Mouse (Mus musculus): ENCODE data around the gene Herc4. TPM values are rescaled to one million over a fixed set of nuclear protein-coding genes. Genes with fewer than 3 reads are reported as not detected.

Gene Herc4
- total RNA-seq (2014; rRNA removed) (24.8 and 40.6 TPM in 2 replicates), polyA plus RNA-seq (2015; fragmentation: Nextera tagmentation; extraction: Ambion mirVana) (15.4 and 20.4 TPM in 2 replicates)

DNA sequence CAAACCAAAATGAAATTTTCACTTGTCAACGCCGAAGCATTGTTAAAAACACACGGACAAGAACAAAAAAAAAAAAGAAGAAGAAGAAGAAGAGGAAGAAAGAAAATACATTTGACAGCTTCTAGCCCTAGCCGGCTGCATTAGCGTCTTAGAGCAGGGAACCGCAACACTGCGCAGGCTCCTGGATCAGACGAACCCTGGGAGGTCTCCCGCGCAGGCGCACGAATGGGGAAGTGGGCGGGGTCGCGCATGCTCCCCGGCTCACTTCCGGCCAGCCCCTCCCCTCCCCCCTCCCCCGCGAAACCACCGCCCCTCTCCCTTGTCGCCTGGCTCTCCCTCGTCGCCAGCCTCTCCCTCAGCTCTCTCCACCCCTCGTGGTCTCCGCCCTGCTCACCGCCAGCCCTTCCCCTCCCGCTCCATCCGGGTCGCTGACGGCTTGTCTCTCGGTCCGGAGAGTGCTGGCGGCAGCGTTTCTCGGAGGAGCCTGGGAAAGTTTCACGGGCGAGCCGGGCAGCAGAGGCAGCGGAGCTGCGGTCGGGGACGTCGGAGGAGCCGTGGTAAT is at the start of gene Herc4:
TSS of gene Herc4 (plus strand) at position 318 of the 562 bp plus-strand sequence.
- peak; percentile 97 for DNase-seq (ENCODE audit: low spot score)
- H3K4me2 ChIP-seq (ENCODE audit: low read depth, low read length, poor library complexity, severe bottlenecking) = peak within 1 kb of the TSS; percentile 87
- peak; percentile 98 for ATAC-seq (ENCODE audit: low FRiP score)
- under 1% methylated on average over 38 of the region's 44 CpGs for WGBS
- no peaks in the 10 kb centered on the region for H3K27me3 ChIP-seq (ENCODE audit: insufficient read depth, low read length)
- no peaks in the 10 kb centered on the region for H3K9me3 ChIP-seq (ENCODE audit: low read length)
- TF ChIP-seq CTCF (IDR thresholded peaks at IDR 0.05) = no peak
- peak within 1 kb of the TSS; percentile 97 for H3K4me3 ChIP-seq (ENCODE audit: low read depth, low read length)
- H3K27ac ChIP-seq (ENCODE audit: low read depth, low read length) = peak within 1 kb of the TSS; percentile 79
- no peaks in the 10 kb centered on the region for H3K36me3 ChIP-seq (ENCODE audit: insufficient read depth, low read length)
- H3K4me1 ChIP-seq (ENCODE audit: insufficient read depth, low read length) = peaks cover 8% of the 10 kb centered on the region; the same call in 1 of the 2 replicates
- peak within 1 kb of the TSS; percentile 88 for H3K9ac ChIP-seq (replicated peaks; ENCODE audit: low read length, poor library complexity, severe bottlenecking)

DNA sequence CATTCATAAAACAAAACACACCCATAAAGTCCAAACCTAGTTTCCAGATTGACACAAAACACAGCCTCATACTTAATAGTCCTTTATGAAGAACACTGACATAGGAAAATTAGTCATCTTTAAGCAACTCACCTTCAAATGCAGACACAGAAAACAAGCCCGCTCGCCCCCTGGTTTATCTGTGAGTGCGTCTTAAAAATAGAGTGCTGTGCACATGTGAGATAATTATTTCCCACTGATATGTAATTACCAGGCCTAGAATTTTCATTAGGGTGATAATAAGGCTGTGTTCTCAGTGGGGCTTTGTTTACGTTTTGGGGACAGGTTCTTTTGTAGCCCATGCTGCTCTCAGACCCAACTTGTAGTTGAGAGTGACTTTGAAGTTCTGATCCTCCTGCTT is 44.6 kb upstream of the Herc4 start:
- Histone ChIP-seq H3K27me3 (ENCODE audit: insufficient read depth, low read length) (no peaks in the 10 kb centered on the region), H3K4me3 (ENCODE audit: low read depth, low read length) (no peak overlapping the region), H3K4me2 (ENCODE audit: low read depth, low read length, poor library complexity, severe bottlenecking) (no peak overlapping the region), H3K9ac (replicated peaks; ENCODE audit: low read length, poor library complexity, severe bottlenecking) (no peak overlapping the region), H3K27ac (ENCODE audit: low read depth, low read length) (no peak overlapping the region), H3K9me3 (ENCODE audit: low read length) (no peaks in the 10 kb centered on the region), H3K4me1 (ENCODE audit: insufficient read depth, low read length) (no peaks in the 10 kb centered on the region), H3K36me3 (ENCODE audit: insufficient read depth, low read length) (no peaks in the 10 kb centered on the region)
- ATAC-seq (ENCODE audit: low FRiP score) (no peak), DNase-seq (ENCODE audit: low spot score) (no peak)
- 85% methylated on average over 4 of the region's 4 CpGs for WGBS
- TF ChIP-seq CTCF (IDR thresholded peaks at IDR 0.05) = no peak

DNA sequence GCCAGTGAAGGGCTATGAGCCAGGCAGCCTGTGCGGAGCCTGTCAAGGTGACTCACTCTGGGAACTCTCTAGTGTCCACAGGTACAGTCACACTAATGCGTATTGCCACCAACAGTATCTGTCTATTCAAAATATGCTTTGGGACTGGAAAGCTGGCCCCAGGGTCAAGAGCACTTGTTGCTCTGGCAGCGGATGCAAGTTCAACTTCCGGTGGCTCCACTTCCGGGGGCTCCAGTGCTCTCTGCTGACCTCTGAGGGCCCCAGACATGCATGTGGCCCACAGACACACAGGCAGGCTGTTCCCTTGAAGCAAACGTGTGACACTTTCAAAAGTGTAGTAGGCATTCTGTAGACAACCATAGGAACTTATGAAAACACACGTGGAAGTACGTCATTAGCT is 42.1 kb upstream of the Herc4 start:
- no peaks in the 10 kb centered on the region for H3K36me3 ChIP-seq (ENCODE audit: insufficient read depth, low read length)
- DNase-seq (ENCODE audit: low spot score) = no peak
- no peaks in the 10 kb centered on the region for H3K9me3 ChIP-seq (ENCODE audit: low read length)
- ATAC-seq (ENCODE audit: low FRiP score) = no peak
- no peak for TF ChIP-seq CTCF (IDR thresholded peaks at IDR 0.05)
- H3K4me3 ChIP-seq (ENCODE audit: low read depth, low read length) = no peak overlapping the region
- no peak overlapping the region for H3K27ac ChIP-seq (ENCODE audit: low read depth, low read length)
- no peak overlapping the region for H3K4me2 ChIP-seq (ENCODE audit: low read depth, low read length, poor library complexity, severe bottlenecking)
- H3K4me1 ChIP-seq (ENCODE audit: insufficient read depth, low read length) = no peaks in the 10 kb centered on the region
- no peaks in the 10 kb centered on the region for H3K27me3 ChIP-seq (ENCODE audit: insufficient read depth, low read length)
- WGBS = 88% methylated on average over 8 of the region's 8 CpGs
- no peak overlapping the region for H3K9ac ChIP-seq (replicated peaks; ENCODE audit: low read length, poor library complexity, severe bottlenecking)

DNA sequence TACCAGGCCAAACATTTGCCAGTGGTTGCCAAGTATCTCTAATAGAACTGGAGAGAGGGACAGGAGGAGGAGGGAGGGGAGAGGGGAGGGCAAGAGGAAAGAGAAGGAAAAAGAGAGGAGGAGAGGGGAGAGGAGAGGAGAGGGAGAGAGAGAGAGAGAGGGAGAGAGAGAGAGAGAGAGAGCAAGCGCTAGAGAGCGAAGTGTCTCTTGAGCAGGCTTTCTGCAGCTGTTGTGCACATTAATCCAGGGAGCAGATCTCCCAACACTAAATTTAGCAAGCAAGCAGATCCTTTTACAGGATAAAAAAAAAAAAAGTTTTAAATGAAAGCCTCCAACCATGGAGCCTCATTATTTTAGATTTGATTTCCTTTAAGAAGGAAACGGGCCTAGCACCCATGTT is 40.6 kb upstream of the Herc4 start:
- DNase-seq (ENCODE audit: low spot score) = no peak
- no peak for ATAC-seq (ENCODE audit: low FRiP score)
- no peak overlapping the region for H3K27ac ChIP-seq (ENCODE audit: low read depth, low read length)
- 74% methylated on average over 3 of the region's 3 CpGs for WGBS
- H3K9ac ChIP-seq (replicated peaks; ENCODE audit: low read length, poor library complexity, severe bottlenecking) = no peak overlapping the region
- no peaks in the 10 kb centered on the region for H3K36me3 ChIP-seq (ENCODE audit: insufficient read depth, low read length)
- no peak for TF ChIP-seq CTCF (IDR thresholded peaks at IDR 0.05)
- no peak overlapping the region for H3K4me2 ChIP-seq (ENCODE audit: low read depth, low read length, poor library complexity, severe bottlenecking)
- H3K9me3 ChIP-seq (ENCODE audit: low read length) = no peaks in the 10 kb centered on the region
- no peak overlapping the region for H3K4me3 ChIP-seq (ENCODE audit: low read depth, low read length)
- no peaks in the 10 kb centered on the region for H3K4me1 ChIP-seq (ENCODE audit: insufficient read depth, low read length)
- H3K27me3 ChIP-seq (ENCODE audit: insufficient read depth, low read length) = no peaks in the 10 kb centered on the region

DNA sequence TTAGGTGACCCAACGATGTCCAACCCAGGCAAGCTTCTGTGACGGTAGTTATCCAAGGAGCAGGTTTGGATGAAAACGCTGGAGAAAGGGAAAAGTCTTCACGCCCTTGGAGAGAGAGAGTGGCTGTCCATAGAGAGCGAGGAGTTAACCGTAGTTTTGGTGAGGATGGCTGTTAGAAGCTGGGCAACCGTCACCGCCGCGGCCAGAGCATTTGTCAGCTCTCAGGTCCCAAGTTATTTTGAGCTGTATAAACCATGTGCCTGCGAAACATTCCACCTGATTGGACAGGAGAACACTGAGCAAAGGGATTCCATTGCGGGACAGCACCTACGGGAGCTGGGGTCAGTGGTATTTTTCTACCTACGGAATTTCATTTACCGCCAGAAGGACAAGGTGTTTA is 39.9 kb upstream of the Herc4 start, which contains the start of gene Mypn:
TSS of gene Mypn (minus strand) at position 225 of the 400 bp plus-strand sequence.
- 91% methylated on average over 15 of the region's 15 CpGs for WGBS
- no peak for DNase-seq (ENCODE audit: low spot score)
- no peak for ATAC-seq (ENCODE audit: low FRiP score)
- Histone ChIP-seq H3K4me3 (ENCODE audit: low read depth, low read length) (no peak within 1 kb of the TSS), H3K36me3 (ENCODE audit: insufficient read depth, low read length) (no peaks in the 10 kb centered on the region), H3K9ac (replicated peaks; ENCODE audit: low read length, poor library complexity, severe bottlenecking) (no peak within 1 kb of the TSS), H3K9me3 (ENCODE audit: low read length) (no peaks in the 10 kb centered on the region), H3K4me1 (ENCODE audit: insufficient read depth, low read length) (no peaks in the 10 kb centered on the region), H3K27me3 (ENCODE audit: insufficient read depth, low read length) (no peaks in the 10 kb centered on the region), H3K4me2 (ENCODE audit: low read depth, low read length, poor library complexity, severe bottlenecking) (no peak within 1 kb of the TSS), H3K27ac (ENCODE audit: low read depth, low read length) (no peak within 1 kb of the TSS)
- TF ChIP-seq CTCF (IDR thresholded peaks at IDR 0.05) = no peak

DNA sequence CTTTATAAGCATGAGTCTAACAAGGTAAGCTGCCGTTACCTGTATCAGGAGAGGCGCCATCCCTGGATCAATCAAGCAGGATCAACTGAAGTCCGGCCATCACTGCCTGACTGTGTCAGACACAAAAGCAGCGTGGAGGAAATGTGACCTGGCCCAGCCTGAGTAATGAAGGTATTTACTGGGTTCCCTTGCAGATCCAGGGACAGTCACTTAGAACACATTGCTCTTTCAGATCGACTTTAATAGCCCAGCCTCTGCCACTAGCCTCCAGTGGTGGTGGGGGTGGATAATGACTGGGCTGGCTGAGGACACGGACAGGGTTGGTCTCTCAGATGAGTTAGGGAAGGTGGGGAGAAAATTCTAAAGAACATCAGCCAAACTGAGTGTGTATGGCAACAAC is 34.7 kb upstream of the Herc4 start:
- H3K27me3 ChIP-seq (ENCODE audit: insufficient read depth, low read length) = no peaks in the 10 kb centered on the region
- no peak for TF ChIP-seq CTCF (IDR thresholded peaks at IDR 0.05)
- H3K9me3 ChIP-seq (ENCODE audit: low read length) = no peaks in the 10 kb centered on the region
- H3K27ac ChIP-seq (ENCODE audit: low read depth, low read length) = no peak overlapping the region
- WGBS = 65% methylated on average over 6 of the region's 6 CpGs
- no peak overlapping the region for H3K4me2 ChIP-seq (ENCODE audit: low read depth, low read length, poor library complexity, severe bottlenecking)
- no peaks in the 10 kb centered on the region for H3K36me3 ChIP-seq (ENCODE audit: insufficient read depth, low read length)
- H3K4me1 ChIP-seq (ENCODE audit: insufficient read depth, low read length) = no peaks in the 10 kb centered on the region
- no peak overlapping the region for H3K4me3 ChIP-seq (ENCODE audit: low read depth, low read length)
- no peak overlapping the region for H3K9ac ChIP-seq (replicated peaks; ENCODE audit: low read length, poor library complexity, severe bottlenecking)
- DNase-seq (ENCODE audit: low spot score) (no peak), ATAC-seq (ENCODE audit: low FRiP score) (no peak)
